Mouse (Mus musculus) lung, adult 2 months (tissue): Measurements from ENCODE around the gene Plg. TPM values are rescaled to one million over a fixed set of nuclear protein-coding genes. Genes with fewer than 3 reads are reported as not detected.

Source experiments
- DNase-seq: peaks from one replicate; pipeline ENCODE4 v3.0.0; 2022
- H3K4me1 ChIP-seq: fragments of 200-500 bp; 2 replicates; pipeline ENCODE4 v1.6.1; 2011; ENCODE audit warnings: low read length; ENCODE audit not compliant: control insufficient read depth, insufficient read depth
- H3K4me3 ChIP-seq: fragments of 200-500 bp; replicated peaks from 2 replicates; pipeline ENCODE3; 2011; ENCODE audit warnings: low read depth, mild to moderate bottlenecking, control low read depth, low read length; ENCODE audit errors: extremely low read depth
- CTCF ChIP-seq: fragments of 200-500 bp; IDR thresholded peaks from 2 replicates; pipeline ENCODE4 v1.5.1; 2011; ENCODE audit warnings: mild to moderate bottlenecking, low read length, control low read depth; ENCODE audit not compliant: insufficient read depth
- POLR2A ChIP-seq: fragments of 200-500 bp; IDR thresholded peaks from 2 replicates; pipeline ENCODE4 v1.6.1; 2011; ENCODE audit warnings: low read depth, mild to moderate bottlenecking, control low read depth, low read length, borderline replicate concordance; ENCODE audit errors: extremely low read depth
- WGBS: fragments of 180-500 bp; shearing (Covaris S2); methylation state at CpG from one replicate; pipeline ENCODE4 v1.1.7; 2018; 5-methylcytosine and 5-hydroxymethylcytosine counted together
- polyA plus RNA-seq: library from polyadenylated mRNA; depleted of rRNA; stranded (reverse); fragments of >200 nt; gene quantifications from 2 replicates; pipeline ENCODE4 v1.2.3, GENCODE M21; 2012

Plg gene
- polyA plus RNA-seq, 1 experiment: 0.59 TPM

DNA sequence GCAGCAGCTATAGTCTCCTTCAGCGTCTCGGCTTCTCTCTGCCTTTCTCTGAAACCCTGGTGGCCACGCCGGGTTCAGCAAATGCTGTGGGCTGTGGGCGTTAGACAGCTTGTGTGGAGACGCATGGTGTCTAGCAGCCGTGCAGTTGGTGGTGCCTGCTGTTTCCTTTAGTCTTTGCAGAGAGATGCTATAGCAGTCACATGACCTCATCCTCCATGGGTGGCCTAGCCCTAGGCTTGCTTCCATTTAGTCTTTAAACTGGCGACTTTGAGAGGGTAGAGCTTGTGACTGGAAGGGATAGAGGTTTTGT is 14.0 kb upstream of the Plg start:
- no peak for DNase-seq
- WGBS: 60% methylated on average over 8 of the region's 8 CpGs
- H3K4me1 ChIP-seq: 0 out of 2 replicates have a peak, but pooled peaks cover 2% of the 10 kb centered on the region
- TF ChIP-seq POLR2A (no peak), CTCF (no peak)
- H3K4me3 ChIP-seq: no peak overlapping the region

DNA sequence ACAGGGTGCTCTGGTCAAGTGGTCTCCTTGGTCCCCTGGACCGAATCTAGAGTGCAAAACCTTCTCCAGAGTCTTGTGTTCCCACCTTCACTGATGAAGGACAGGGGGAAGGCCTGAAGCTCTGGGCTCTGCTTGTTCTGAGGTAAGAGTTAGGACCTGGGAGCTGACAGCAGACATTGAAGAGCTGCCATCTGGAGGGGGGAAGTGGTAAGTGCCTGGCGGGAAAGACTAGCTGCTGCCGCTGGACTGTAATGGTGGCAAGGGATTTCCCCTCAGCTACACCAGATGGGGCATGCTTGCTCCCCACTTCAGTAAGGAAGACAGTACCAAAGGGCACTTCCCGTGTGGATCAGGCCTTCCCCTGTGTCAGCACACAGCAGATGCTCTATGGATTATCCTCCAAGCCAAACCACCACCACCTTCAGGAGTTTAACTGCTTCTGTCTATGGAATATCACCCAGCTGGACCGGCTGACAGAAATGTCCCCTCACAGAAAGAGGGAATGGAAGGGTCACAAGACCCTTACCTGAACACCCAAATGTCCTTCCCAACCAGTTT is 11.0 kb upstream of the Plg start:
- Histone ChIP-seq H3K4me3 (no peak overlapping the region), H3K4me1 (0 out of 2 replicates have a peak, but pooled peaks cover 2% of the 10 kb centered on the region)
- peak; percentile 35 for DNase-seq
- TF ChIP-seq POLR2A: no peak
- peak; percentile 78 for TF ChIP-seq CTCF
- WGBS: 33% methylated on average over 5 of the region's 5 CpGs

DNA sequence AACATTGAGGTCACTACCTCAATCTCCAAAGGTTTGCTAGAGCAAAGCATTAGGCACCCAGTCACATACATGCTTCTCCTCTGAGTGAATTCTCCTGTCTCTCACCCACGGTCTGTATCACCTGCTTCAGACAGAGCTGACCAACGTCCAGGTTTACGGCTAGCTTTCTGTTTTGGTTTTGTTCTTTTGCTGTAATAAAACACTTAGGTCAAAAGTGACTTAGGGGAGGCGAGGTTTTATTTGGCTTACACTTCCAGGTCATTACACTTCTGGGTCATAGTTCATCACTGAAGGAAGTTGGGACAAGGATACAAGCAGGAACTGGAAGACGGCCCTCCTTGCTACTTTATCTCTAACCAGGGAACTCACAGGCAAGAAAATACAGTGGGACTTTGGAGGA is 9.0 kb upstream of the Plg start:
- no peak for DNase-seq
- WGBS: 54% methylated on average over 5 of the region's 5 CpGs
- no peak for TF ChIP-seq POLR2A
- TF ChIP-seq CTCF: no peak
- 0 out of 2 replicates have a peak, but pooled peaks cover under 1% of the 10 kb centered on the region for H3K4me1 ChIP-seq
- no peak overlapping the region for H3K4me3 ChIP-seq

DNA sequence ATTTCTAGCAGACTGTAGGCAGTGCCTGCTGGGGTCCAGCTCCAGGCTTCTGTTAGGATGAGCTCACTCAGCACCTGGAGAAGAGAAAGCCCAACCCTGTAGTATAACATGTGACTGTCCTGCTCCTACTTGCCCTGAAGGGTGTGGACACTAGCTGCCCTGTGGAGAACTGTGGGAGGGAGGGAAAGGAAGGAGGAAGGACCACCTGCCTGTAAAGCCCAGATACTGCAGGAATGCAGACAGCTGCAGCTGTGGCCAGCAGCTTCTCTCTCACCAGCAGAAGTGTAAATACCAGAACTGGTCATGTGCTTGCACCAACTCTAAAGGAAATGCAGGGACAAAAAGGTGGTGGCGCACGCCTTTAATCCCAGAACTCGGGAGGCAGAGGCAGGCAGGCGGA is 8.1 kb upstream of the Plg start:
- TF ChIP-seq POLR2A: no peak
- no peak for TF ChIP-seq CTCF
- 71% methylated on average over 4 of the region's 4 CpGs for WGBS
- no peak overlapping the region for H3K4me3 ChIP-seq
- H3K4me1 ChIP-seq: no peaks in the 10 kb centered on the region
- no peak for DNase-seq

DNA sequence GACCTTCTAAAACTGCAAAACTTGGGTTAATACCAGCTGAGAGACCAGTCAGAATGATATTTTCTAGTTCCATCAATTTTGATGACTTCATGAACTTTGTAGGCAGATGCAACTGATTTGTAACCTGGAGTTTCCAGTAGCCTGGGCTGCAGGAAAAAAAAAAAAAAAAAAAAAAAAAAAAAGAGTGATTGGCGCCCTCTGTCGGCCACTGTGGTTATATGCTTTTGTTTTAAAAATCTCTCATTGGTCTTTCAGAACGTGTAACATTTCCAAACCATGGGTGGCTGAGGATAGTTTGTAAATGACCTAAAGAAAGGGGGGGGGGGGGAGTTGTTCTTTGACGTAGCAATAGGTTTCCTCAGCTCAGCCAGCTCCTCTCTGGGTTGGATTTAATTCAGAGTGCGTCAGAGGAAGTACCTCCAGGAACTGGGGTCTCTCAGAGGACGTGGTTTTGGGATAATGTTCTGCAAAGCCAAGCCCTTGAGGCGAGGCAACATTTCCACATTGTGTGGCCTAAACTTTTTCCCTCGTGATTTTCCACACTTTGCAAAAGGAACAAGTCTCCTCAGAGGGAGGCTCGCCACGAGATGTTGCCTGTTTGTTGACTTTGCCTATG is 7.0 kb upstream of the Plg start:
- no peak overlapping the region for H3K4me3 ChIP-seq
- no peaks in the 10 kb centered on the region for H3K4me1 ChIP-seq
- 24% methylated on average over 10 of the region's 10 CpGs for WGBS
- TF ChIP-seq POLR2A: no peak
- TF ChIP-seq CTCF: no peak
- peak; percentile 27 for DNase-seq

DNA sequence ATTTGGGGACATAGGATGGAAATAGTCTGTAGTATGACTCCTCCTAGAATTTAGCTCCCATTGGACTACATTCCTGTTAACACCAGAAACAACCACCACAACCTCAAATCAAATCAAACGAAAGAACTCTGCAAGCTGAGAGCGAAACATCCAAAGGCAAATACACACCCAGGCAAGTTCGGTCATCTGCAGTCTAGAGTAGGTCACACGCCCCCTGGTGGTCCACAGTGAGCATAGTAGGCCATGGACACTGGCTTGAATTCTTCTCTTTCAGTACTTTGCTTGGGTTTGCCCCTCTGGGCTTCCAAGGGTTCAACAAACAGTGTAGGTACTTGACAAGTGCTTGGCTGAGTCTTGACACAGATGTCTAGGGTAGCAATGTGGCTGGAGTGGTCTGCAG is 6.4 kb upstream of the Plg start:
- peak; percentile 97 for TF ChIP-seq CTCF
- no peak for TF ChIP-seq POLR2A
- WGBS: 5% methylated on average over 4 of the region's 4 CpGs
- Histone ChIP-seq H3K4me3 (no peak overlapping the region), H3K4me1 (no peaks in the 10 kb centered on the region)
- peak; percentile 68 for DNase-seq

DNA sequence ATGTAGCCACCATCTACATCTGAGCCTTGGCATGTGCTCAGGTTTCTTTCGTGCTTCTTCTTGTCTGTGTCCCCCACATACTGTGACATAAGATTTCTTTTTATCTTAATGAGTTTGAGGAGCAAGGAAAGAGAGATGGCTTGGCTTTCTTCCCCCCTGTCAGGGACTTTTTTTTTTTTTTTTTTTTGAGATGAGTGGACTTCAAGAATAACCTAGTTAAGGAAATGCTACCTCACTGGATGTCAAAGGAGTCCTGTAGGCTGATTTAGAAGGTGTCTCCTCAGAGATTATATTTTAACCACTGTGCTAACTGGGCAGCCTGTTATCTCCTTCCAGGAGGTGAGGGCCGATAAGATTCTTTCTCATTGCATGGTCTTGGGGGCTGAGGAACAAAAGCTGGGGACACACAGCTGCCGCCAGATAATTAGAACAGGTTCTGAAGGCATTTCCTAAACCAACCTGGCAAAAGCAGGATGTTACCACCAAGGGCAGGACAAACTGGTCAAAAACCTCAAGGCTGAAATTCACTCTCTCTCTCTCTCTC is 4.7 kb upstream of the Plg start:
- TF ChIP-seq POLR2A (no peak), CTCF (no peak)
- DNase-seq: no peak
- WGBS: 60% methylated on average over 3 of the region's 3 CpGs

DNA sequence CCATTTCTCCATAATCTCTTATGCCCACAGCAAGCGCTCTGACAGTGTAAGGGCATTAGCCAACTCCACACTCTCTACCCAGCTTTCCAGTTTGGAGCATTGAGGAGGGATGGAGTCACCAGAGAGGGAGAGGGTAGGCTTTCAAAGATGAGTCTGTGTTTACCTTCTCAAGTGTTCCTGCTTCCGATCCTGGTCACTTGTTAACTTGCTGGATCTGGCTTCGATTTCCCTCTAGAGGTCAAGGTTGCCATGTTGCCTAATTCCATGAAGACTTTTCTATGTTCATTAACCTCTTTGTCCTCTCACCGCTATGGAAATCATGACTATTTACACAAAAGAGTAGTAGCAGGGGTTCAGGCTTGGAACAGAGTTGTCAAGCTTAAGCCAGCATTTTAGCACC is 1.9 kb downstream of the Plg start:
- 70% methylated on average over 4 of the region's 4 CpGs for WGBS
- TF ChIP-seq POLR2A: no peak
- TF ChIP-seq CTCF: no peak
- DNase-seq: no peak
- Histone ChIP-seq H3K4me3 (no peak overlapping the region), H3K4me1 (no peaks in the 10 kb centered on the region)

More for the DNA sequence above, 4.7 kb upstream of the Plg start:
- H3K4me1 ChIP-seq: no peaks in the 10 kb centered on the region
- no peak overlapping the region for H3K4me3 ChIP-seq

DNA sequence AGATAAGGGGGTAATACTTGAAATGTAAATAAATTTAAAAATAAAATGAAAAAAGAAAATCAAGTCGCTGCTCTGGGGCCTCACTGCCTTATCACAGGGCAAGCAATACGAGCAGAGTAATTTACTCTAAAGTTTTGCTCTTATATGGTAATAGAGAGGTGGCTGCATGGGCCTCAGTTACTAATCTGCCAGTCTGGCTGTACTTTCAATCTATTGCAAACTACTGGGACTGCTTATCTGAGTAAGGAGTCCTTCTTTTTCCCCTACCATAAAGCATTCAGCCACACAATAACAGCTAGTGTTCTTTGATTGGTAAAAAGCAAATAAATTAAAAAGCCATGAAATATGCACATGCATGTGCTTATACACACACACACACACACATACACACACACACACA is 3.2 kb downstream of the Plg start:
- 72% methylated on average over 2 of the region's 2 CpGs for WGBS

DNA sequence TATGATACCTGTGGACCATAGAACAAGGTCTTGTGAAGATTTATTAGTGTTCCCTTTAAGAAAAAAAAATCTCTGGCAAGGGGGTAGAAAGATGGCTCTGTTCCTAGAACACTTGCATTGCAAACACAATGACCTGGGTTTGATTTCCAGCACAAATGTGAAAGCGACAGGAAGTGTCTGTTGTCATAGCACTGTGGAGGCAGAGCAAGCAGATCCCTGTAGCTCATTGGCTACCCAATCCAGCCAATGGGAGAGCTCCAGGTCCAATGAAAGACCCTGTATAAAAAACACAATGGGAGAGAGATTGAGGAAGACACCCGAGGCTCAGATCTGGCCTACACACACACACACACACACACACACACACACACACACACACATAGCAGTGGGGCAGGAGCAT is 4.1 kb downstream of the Plg start:
- H3K4me3 ChIP-seq: no peak overlapping the region
- TF ChIP-seq CTCF (no peak), POLR2A (no peak)
- no peak for DNase-seq
- H3K4me1 ChIP-seq: no peaks in the 10 kb centered on the region
- 22% methylated on average over 2 of the region's 2 CpGs for WGBS

More for the DNA sequence above, 3.2 kb downstream of the Plg start:
- DNase-seq: no peak
- TF ChIP-seq POLR2A: no peak
- no peak for TF ChIP-seq CTCF
- Histone ChIP-seq H3K4me3 (no peak overlapping the region), H3K4me1 (no peaks in the 10 kb centered on the region)
